Mouse (Mus musculus) neural tube, embryonic 10.5 days (tissue): ENCODE measurements at regions not wholly inside any gene's neighbourhood (a gene's known extent, or its start where the extent isn't known, plus 50 kb on each side); places are given as distances from the start of the nearest gene placed in this dataset.

Experiments
- DNase-seq: peaks from one replicate; pipeline ENCODE4 v3.0.0-alpha.2; 2017; ENCODE audit warnings: low spot score; ENCODE audit errors: extremely low spot score

DNA sequence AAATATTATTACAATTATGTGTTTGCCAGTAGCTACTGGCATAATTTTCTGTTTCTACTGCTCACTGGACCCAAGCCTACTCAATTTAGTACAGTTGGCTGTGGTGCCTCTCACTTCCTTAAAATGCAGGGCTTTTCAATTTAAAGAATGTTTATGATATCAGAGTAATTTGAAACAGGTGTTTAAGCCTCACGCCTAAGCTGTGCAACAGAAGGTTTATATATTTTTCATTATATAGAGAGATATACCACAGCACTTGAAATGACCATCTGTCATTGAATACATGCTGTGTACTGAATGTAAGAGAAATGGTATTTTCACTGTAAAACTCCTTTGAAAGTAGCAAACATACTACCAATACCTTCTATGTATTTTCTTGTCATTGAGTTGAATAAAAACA is 376.8 kb downstream of the Otol1 start:
- DNase-seq: no peak

DNA sequence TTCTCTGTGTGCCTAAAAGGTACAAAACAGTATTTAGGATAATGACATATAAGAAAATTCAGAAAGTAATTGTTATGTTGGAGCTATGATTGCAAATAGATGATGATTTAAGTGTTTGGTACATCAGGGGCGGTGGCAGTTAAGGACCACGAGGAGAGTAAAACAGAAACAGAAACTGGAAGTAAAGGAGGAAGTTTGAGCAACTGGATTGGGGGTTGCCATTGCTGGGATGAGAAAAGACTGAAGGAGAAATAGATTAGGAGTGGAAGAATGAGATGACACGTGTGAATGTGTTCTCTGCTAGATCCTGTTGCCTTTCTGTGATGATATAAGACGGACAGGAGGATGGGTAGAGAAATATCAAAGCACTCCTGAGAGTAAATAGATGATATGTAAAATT is 378.5 kb downstream of the Otol1 start:
- no peak for DNase-seq

DNA sequence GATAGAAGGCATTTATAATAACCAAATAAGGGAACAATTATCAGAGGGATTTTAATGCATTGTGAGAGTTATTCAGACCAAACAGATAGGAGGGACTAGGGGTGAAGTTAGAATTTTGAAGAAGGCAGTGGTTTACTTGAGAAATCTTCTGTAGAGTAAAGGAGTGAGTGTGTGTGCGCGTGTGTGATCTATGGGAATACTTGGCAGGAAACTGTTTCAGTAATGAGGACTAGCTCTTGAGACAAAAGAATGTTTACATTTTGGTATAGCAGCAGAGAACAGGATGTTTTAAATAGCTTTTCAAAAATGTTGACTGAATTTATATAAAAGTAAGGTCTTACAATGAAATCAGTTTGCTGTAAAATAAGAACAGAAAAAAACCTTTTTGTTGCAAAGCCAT is 393.8 kb downstream of the Otol1 start:
- no peak for DNase-seq

DNA sequence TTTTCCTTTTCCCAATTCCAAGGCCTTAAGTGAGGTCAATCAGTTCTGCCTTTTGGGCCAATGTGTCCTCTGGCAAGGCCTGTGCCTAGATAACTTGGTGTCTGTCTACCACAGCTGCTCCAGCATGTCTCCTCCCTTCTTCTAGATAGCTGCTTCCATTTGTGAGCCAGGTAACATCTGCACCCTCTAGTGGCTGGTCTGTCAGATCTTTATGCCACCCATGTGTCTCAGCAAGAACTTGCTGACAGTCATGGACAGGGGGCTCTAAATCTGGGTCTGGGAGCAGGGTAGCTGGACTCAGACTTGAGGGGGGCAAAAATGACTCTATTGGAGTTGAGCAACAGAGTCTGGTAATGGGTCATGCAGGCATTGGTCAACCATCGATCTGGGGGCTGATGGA is 399.2 kb downstream of the Otol1 start:
- DNase-seq: no peak

DNA sequence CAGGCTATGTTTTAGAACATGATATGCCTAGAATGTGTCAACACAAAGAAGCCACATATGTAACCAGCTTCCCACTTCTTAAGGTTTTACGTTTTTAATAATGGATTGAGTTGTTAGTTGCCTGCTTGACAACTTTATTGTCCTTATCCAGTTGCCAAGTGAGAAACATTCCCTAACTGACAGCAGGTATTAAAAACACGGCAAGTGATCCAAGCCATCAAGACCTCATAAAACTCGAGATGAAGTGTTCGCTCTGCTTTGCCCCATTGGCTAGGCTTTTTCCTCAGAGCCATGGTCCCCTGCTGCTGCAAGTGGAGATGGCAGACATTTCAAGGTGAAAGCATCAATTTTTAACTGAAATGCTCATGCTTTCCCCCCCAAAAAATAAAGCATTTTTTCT is 410.9 kb downstream of the Otol1 start:
- DNase-seq: no peak

DNA sequence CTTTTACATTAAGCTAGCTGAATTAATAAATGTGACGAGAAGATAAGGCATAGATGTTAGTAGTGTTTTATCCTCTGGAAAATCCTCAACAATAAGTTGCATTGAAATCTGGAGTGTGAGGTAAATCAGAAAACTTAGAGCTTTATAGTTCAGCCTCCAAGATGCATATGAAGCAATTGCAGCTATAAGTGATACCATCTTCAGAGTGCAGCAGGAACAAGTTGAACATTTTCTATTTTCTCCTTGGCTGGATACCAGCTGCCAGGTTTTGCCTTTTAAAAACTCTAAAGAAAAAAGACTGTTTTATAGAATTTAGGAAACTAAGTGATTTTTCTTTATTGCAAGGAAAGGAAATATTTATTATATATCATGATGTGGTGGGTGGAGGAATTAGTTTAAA is 414.6 kb downstream of the Otol1 start:
- DNase-seq: no peak

DNA sequence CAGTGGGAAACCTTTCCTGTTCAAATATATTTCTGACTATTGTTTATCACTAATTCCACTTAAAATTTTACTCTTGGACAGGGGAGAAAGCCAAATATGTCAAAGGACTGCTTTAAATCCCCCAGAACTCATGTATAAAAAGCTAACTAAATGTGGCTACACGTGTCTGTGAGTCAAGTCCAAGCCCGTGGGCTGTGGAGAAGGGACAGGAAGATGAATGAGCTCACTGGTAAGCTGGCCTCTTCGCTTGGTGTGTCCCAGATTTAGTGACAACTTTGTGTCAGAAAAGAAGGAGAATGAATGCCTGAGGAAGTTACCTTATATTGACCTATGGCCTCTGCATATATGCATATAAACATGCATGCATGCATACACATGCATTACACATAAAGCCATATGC is 415.3 kb downstream of the Otol1 start:
- no peak for DNase-seq

DNA sequence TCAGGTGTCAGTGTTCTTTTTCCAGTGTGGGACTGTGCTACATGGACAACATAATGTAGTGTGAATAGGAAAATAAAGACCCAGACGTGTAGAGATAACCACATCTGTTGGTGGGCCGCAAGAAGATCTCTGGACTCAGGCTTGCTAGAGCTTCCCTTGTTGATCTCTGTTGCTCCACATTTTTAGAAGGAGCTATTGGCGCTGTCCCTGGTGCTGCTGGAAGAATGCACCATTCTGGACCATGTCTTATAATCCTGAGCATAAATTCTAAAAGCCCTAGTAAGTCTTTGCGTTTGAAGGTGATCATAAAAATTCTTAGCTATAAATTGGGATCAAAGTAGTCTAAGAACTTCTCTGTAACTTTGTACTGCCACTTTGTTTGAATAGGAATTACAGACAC is 429.3 kb downstream of the Otol1 start:
- no peak for DNase-seq

DNA sequence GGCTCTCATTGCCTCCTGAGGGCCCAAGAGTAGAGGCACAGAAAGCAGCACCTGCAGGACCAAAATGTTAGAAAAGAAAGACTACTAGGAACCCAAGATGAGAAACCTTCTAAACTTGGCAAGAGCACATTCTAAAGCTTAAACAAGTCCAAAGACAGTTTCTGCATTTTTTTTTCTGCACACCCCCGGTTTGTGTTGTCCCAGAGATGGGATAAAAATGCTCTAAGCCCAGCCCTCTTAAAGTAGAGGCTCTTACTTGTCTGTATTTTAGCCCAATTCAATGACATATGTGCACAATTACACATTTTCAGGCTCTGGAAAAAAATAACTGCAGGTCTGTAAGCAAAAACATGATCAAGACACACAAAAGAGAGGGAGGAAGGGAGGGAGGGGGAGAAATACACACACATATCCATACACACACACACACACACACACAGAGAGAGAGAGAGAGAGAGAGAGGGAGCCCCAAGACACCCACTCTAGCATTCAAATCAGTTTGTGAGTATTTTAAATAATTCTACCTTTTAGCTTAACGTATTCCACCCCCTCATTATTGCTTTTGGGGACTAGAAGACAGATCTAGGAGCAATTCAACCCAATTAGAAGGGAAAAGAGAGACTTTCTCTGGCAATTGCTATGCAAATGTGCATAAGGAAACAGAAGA is 449.9 kb downstream of the Otol1 start:
- DNase-seq: no peak

DNA sequence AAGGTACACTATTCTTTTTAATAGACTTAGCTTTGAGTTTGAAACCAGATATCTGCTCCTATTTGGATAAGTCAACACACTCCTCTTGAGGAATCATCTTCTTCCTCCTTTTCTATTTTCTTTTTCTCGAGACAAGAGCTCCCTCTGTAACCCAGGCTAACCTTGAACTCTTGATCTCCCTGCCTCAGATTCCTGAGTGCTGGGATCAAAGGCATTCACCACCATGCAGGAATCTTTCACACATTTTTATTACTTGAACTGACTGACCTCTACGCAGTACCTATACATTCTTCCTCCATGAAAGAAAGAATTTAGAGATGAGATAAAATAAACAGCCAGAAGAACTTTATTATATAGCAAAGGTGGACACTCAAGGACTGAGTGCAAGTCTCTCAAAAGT is 453.4 kb downstream of the Otol1 start:
- DNase-seq: no peak

DNA sequence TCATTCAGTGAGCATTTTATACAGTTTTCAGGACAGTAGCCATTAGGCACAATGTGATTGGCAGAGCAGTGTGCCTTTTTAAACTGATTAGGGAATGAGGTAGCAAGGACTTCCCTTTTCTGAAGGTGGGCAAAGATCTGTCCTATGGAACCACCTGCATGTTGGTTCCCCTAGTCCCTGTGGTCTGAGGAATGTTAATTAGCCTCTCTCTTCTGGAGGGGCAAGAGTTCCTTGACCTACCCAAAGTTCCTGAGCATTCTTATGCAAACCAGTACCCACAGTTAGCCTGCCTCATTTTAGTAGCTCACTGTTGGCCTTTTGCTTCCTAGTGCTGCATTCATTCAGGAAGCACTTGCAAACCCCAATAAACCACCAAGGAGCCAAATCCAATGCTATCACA is 455.8 kb downstream of the Otol1 start:
- no peak for DNase-seq

DNA sequence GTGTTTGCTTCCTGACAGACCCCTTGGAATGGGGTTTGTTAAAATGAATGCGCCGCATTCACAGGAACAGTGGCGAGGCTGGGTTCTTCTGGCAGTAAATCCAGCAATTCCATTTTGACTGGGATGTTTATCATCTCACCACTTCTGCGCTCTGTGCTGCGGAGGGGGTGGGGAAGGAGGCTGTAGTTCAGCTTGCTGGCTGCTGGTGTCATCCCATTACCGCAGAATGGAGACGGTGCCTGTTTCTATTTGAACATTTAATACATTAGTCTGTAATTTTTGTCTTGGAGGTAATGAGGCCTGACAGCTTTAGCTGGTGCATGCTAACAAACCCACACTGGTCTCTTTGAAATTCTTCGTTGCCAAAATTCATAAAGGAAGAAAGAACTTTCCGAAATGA is 475.1 kb downstream of the Otol1 start:
- peak; percentile 23 for DNase-seq

DNA sequence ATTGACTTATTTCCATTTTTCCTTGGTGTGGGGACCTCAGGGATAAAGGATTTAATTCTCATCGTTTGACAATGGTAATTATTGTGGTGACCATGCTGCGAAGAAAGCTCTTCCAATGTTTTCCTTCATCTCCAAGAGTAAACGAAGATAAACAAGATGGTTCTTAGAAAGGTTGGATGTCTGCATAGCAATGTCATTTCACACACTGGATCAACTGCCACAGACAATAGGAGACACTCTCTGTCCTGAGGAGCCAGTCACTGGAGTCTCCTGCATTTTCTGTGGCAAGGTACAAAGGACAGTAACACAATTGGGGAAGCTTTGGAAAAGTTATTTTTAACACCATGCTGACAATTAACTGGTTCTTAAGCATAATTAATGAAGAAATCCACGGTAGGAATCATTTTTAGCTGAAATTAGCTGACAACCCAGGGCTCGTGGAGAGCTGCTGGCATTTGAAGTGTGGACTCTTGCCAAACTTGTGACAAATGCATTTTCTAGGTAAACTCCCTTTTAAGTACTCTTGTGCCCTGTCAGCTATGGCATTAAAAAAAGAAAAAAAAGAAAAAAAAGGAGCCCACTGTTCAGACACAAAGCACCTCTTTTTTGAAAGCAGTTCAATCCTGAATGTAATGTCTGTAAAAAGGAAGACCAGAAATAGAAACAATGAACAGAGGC is 475.8 kb downstream of the Otol1 start:
- no peak for DNase-seq

DNA sequence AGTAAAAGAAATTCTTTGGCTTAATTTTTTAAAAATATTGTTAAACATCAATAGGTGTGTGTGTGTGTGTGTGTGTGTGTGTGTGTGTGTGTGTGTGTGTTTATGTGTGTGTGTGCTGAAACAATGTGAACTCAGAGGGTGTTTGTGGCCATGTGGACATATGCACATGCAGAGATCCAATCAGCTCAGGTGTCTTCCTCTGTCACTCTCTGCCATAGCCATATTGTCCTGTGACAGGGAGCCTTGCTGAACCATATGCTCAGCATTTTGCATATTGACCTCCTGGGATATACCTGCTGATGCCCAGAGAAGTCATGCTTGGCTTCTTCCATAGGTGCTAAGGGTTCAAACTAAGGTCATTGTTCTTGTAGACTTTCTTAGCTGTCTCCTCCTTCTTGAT is 489.0 kb downstream of the Otol1 start:
- no peak for DNase-seq

DNA sequence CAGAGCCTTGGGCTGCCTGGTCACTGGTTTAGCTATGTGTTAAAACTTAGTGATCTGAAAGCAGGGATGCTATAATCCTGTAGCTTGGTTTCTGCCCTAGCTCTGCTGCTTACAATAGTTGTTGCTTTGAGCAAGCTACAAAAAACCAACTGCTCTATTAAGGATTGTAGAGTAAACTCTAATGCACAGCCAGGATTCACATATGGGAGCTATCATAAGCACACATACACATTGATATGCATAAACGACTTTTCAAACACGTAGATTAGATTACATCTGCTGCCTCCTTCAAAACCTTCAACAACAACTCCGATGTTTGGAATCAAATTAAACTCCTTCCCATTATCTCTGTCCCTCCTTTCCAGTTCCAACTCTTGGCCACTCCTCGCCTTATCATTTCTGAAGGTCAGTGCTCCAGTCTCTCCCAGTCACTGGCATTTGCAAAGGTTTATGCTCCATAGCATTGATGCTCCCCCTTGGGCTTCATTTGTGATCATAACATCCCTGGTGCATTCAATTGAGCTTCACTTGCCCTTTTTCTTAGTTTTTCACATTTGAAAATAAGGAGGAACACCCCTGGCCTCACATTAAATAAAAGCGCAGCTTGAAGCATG is 492.9 kb downstream of the Otol1 start:
- DNase-seq: no peak

DNA sequence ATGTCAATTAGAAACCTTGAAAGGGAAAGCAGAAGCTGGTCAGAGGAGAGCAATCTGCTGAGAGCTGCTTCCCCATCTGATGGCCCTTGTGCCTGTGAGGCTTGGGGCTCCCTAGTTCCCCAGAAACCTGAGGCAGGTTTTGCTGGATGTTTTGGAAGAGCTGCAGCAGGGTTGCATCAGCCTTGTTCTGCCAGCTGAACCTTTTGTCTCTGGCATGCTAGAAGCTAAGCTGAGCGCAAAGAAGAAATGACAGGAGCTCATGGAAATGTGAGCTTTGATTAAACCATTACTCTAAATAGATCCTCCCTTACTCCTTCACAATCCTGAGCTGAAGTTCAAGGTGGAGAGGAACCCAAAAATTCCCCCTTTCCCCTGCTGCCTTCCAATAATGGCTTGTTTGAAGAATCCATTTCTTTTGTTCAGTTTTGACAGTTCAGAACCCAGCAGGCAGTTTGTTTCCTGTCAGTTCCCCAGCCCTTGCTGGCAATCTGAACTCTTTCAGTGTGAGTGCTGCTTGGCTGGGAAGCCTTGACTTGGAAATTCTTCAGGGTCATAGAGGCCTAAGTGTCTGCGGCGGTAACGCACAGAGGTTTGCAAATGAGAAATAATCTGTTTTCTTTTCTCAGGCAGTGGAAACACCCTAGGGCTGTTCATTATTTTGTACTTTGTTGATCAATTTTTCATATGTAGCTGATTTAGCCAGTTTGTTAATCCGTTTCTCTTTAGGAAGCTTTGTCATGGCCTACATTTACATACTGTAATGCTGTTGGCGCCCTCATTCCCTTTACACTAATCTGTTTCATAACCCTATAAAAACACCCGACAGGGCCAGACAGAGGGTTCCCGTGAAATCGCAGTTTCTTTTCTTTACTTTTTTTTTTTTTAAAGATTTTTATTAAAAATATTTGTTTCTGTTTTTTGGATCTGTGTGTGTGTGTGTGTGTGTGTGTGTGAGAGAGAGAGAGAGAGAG is 493.9 kb downstream of the Otol1 start:
- no peak for DNase-seq

DNA sequence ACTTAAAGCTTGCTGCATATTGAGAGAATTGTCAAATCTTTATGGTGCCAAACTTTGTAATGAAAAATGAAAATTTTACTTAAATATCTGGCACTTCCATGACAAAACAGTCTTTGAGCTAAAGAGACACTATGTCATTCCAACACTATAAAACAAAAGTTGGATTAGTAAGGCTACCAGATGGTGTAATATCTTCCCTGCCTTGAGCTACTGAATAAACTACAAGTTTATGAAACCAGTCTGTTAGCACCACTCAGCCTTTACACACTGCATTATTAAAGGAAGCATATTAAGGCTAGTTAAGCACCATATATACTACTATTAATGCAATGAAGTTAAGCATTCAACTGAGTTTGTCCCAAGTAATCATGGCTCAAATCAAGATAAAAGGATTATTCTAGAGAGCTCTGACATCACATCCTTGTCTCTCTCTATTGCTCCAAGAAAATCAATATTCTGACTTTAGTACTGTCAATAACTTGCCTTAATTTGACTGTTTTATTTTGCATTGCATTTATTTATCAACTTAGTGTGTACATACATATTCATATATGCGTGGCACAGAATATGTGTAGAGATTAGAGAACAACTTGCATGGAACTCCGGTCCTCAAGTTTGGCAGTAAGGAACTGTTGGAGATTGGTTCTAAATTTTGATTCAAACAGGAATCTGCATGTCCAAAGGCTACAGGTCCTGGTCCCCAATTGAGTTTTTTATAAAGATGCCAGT is 526.3 kb downstream of the Otol1 start:
- no peak for DNase-seq

DNA sequence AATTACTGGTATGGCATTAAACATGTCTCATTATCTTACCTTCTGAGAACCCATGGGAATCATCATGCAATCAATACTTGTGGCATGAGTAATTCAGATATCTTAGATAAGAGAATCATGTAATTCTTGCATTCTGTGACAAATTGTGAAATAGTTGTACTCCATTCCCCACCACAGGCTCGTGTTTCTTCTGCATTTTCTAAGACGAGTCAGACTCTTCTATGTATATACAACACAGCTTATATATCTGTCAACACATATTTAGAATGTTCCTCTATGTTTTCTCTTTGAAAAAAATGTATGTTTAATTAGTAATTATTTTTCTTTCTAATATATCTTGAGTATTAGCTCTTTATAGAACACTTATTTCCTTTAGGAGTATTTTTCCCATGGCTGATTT is 527.7 kb downstream of the Otol1 start:
- DNase-seq: no peak

DNA sequence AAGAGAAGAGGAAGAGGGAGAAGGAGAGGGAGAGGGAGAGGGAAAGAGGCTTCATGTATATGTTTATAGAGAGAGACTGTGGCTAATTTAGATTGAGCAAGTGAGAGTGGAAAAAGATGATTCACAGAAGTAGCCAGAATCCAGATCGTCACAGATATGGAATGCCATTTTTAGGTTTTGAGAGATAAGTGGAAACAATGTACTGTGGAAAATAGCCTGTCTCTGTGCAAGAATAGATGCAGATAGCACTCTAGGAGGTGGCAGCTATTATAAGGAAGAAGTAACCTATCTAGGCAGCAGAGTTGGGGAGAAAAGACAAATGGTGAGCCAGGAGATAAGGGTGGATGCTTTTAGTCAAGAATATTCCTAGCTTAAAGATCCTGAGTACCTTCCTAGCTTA is 536.5 kb downstream of the Otol1 start:
- DNase-seq: no peak

DNA sequence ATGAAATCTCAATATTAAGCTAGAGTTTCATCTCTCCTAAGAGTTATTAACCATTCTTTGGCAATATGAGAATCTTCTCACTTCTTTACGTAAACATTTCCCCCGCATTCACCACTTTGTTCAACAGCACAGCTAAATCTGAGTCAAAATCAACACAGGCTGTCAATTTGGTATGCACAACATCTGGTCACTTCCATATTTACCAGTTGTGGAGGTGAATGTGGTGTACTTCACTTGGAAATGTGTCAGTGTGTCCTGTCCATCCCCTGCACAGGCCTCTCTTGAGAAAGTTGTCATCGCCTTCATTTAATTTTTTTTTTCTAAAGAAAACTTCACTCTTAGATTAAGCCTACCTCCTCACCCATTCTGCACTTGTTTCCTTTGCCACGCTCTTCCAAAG is 550.4 kb downstream of the Otol1 start:
- DNase-seq: no peak

DNA sequence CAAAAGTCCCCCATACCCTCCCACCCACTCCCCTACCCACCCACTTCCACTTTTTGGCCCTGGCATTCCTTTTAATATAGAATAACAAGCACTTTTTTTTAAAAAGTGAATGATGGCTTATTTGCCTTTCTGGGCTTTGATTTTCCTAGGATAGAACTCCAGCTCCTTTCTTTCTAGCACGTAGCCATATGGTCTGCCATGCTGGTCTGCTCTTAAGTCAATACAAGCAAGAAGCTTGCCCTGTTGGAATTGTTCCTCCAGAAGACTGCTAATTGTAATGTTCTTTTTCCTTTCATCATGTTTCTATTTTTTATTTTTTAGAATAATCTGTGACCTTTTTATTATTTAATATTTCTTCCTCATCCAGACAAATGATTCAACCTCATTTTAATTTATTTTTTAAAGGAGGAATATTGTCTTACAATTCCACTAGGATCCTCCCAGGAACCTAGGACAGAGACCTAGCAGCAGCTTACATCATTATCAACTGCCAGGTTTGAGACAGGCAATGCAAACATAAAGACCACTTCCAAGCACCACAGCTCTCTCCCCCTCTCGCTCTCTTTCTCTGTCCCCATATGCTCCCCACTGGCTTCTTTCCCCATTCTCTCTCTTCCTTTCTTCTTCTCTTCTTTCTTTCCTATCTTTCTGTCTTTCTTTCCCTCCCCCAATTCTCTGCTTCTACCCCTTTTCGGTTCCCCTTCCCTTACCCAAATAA is 558.9 kb downstream of the Otol1 start:
- DNase-seq: no peak
